Mouse (Mus musculus) spleen, adult 2 months (tissue): ENCODE measurements around the gene Ube2j2. TPM values are rescaled to one million over a fixed set of nuclear protein-coding genes. Genes with fewer than 3 reads are reported as not detected.

ENCODE experiments used
- DNase-seq, 2 experiments: peaks; one replicate each; pipeline versions ENCODE4 v3.0.0 to v3.0.0-alpha.2; 2012 to 2021; ENCODE audit warnings: low spot score in 2 of 2, low read depth in 1 of 2
- H3K27ac ChIP-seq: fragments of 200-500 bp; 2 replicates; pipeline ENCODE4 v1.5.1; 2012; ENCODE audit warnings: low read length, inconsistent platforms; ENCODE audit not compliant: insufficient read depth
- H3K27me3 ChIP-seq: fragments of 200-500 bp; 2 replicates; pipeline ENCODE4 v1.6.1; 2012; ENCODE audit warnings: mild to moderate bottlenecking, moderate library complexity, low read length, inconsistent platforms; ENCODE audit not compliant: control insufficient read depth, insufficient read depth
- H3K36me3 ChIP-seq: fragments of 200-500 bp; 2 replicates; pipeline ENCODE4 v1.6.1; 2012; ENCODE audit warnings: mild to moderate bottlenecking, low read length, inconsistent platforms; ENCODE audit not compliant: control insufficient read depth, insufficient read depth
- H3K4me1 ChIP-seq: fragments of 200-500 bp; 2 replicates; pipeline ENCODE4 v1.6.1; 2011; ENCODE audit warnings: inconsistent platforms; ENCODE audit not compliant: control insufficient read depth, insufficient read depth, insufficient read length
- H3K4me3 ChIP-seq: fragments of 200-500 bp; 2 replicates; pipeline ENCODE4 v1.5.1; 2011; ENCODE audit warnings: mild to moderate bottlenecking, inconsistent platforms; ENCODE audit not compliant: insufficient read depth, insufficient read length; ENCODE audit errors: extremely low read depth
- CTCF ChIP-seq: fragments of 200-500 bp; IDR thresholded peaks from 2 replicates; pipeline ENCODE4 v1.5.1; 2011; ENCODE audit warnings: mild to moderate bottlenecking, inconsistent platforms; ENCODE audit not compliant: insufficient read depth, insufficient read length, insufficient replicate concordance; ENCODE audit errors: extremely low read depth
- POLR2A ChIP-seq: fragments of 200-500 bp; IDR thresholded peaks from 2 replicates; pipeline ENCODE4 v1.6.1; 2011; ENCODE audit warnings: low read depth, low read length, inconsistent platforms
- whole genome bisulfite sequencing: fragments of 180-500 bp; shearing (Covaris S2); methylation state at CpG from one replicate; pipeline ENCODE4 v1.1.7; 2018; 5-methylcytosine and 5-hydroxymethylcytosine counted together
- polyA plus RNA-seq: library from polyadenylated mRNA; depleted of rRNA; stranded (reverse); fragments of >200 nt; gene quantifications from 2 replicates; pipeline ENCODE4 v1.2.3, GENCODE M21; 2012

The Ube2j2 gene
- polyA plus RNA-seq, 1 experiment: 53.6 TPM

GRCm38 (mm10) chr4:155908281-155908680 lies 35.4 kb upstream of the Ube2j2 start:
- Histone ChIP-seq H3K4me3 (no peak overlapping the region), H3K27me3 (no peaks in the 10 kb centered on the region), H3K4me1 (no peaks in the 10 kb centered on the region), H3K36me3 (peaks cover 5% of the 10 kb centered on the region), H3K27ac (no peak overlapping the region)
- 79% methylated on average over 7 of the region's 7 CpGs for WGBS
- no peak for TF ChIP-seq CTCF
- TF ChIP-seq POLR2A: no peak
- peak in 1 of 2 experiments; percentile 1 for DNase-seq

GRCm38 (mm10) chr4:155908751-155909150 lies 34.9 kb upstream of the Ube2j2 start:
- 81% methylated on average over 4 of the region's 4 CpGs for WGBS
- Histone ChIP-seq H3K4me1 (no peaks in the 10 kb centered on the region), H3K27me3 (no peaks in the 10 kb centered on the region), H3K27ac (no peak overlapping the region), H3K36me3 (peaks cover 3% of the 10 kb centered on the region), H3K4me3 (no peak overlapping the region)
- DNase-seq: peak in 1 of 2 experiments; percentile 1
- TF ChIP-seq CTCF: no peak
- TF ChIP-seq POLR2A: no peak

- no peaks in the 10 kb centered on the region for H3K36me3 ChIP-seq
- no peaks in the 10 kb centered on the region for H3K4me1 ChIP-seq
- H3K27ac ChIP-seq: no peak overlapping the region
- 59% methylated on average over 1 of the region's 1 CpGs for WGBS
- no peak for TF ChIP-seq POLR2A
- TF ChIP-seq CTCF: no peak
- H3K27me3 ChIP-seq: no peaks in the 10 kb centered on the region
- DNase-seq: no peak
- H3K4me3 ChIP-seq: no peak overlapping the region
These were observed 11.6 kb upstream of the Ube2j2 start for GRCm38 (mm10) chr4:155932031-155932430.

- Histone ChIP-seq H3K27me3 (no peaks in the 10 kb centered on the region), H3K4me3 (peak overlapping the region; percentile 88), H3K4me1 (peaks cover 12% of the 10 kb centered on the region; the same call in 1 of the 2 replicates), H3K36me3 (peaks cover 6% of the 10 kb centered on the region; the same call in 1 of the 2 replicates), H3K27ac (peak overlapping the region; percentile 39)
- TF ChIP-seq CTCF (no peak), POLR2A (no peak)
- DNase-seq: no peak
- 3% methylated on average over 17 of the region's 17 CpGs for WGBS
These were observed 580 bp upstream of the Ube2j2 start for GRCm38 (mm10) chr4:155943049-155943452.

GRCm38 (mm10) chr4:155944271-155944670 lies 640 bp downstream of the Ube2j2 start:
- Histone ChIP-seq H3K4me1 (peaks cover 12% of the 10 kb centered on the region; the same call in 1 of the 2 replicates), H3K27me3 (no peaks in the 10 kb centered on the region), H3K4me3 (peak overlapping the region; percentile 88), H3K27ac (no peak overlapping the region), H3K36me3 (peaks cover 10% of the 10 kb centered on the region)
- 0% methylated on average over 17 of the region's 17 CpGs for WGBS
- no peak for DNase-seq
- no peak for TF ChIP-seq CTCF
- TF ChIP-seq POLR2A: no peak

GRCm38 (mm10) chr4:155947094-155947493 lies 3.5 kb downstream of the Ube2j2 start:
- H3K36me3 ChIP-seq: peaks cover 26% of the 10 kb centered on the region

GRCm38 (mm10) chr4:155955491-155955890 lies 11.9 kb downstream of the Ube2j2 start:
- 95% methylated on average over 6 of the region's 6 CpGs for WGBS
- Histone ChIP-seq H3K27ac (no peak overlapping the region), H3K36me3 (peaks cover 37% of the 10 kb centered on the region), H3K27me3 (no peaks in the 10 kb centered on the region), H3K4me3 (no peak overlapping the region), H3K4me1 (no peaks in the 10 kb centered on the region)
- TF ChIP-seq POLR2A (no peak), CTCF (no peak)
- DNase-seq: no peak

More at GRCm38 (mm10) chr4:155947094-155947493, 3.5 kb downstream of the Ube2j2 start:
- no peak for DNase-seq
- Histone ChIP-seq H3K27ac (no peak overlapping the region), H3K27me3 (no peaks in the 10 kb centered on the region), H3K4me1 (peaks cover 12% of the 10 kb centered on the region; the same call in 1 of the 2 replicates), H3K4me3 (no peak overlapping the region)
- no peak for TF ChIP-seq POLR2A
- TF ChIP-seq CTCF: no peak
